Mouse (Mus musculus) activated CD4-positive, CD25-positive, alpha-beta regulatory T cell, adult 4 months (primary cell): ENCODE data around the gene Camk1d. TPM values are rescaled to one million over a fixed set of nuclear protein-coding genes. Genes with fewer than 3 reads are reported as not detected.

ENCODE experiments used
- ATAC-seq: one replicate; pipeline ENCODE4 v1.8.0; 2017
- polyA plus RNA-seq, 2 experiments: library from polyadenylated mRNA; unstranded; fragments of 100-300 nt; shearing (Covaris generic); gene quantifications; one replicate each; pipeline ENCODE4 v1.2.1; 2017

The Camk1d gene
- 10 to 100 TPM in 1 of 2 experiments, 1 to 10 TPM in 1; 8.3 to 10.5 TPM for polyA plus RNA-seq

DNA sequence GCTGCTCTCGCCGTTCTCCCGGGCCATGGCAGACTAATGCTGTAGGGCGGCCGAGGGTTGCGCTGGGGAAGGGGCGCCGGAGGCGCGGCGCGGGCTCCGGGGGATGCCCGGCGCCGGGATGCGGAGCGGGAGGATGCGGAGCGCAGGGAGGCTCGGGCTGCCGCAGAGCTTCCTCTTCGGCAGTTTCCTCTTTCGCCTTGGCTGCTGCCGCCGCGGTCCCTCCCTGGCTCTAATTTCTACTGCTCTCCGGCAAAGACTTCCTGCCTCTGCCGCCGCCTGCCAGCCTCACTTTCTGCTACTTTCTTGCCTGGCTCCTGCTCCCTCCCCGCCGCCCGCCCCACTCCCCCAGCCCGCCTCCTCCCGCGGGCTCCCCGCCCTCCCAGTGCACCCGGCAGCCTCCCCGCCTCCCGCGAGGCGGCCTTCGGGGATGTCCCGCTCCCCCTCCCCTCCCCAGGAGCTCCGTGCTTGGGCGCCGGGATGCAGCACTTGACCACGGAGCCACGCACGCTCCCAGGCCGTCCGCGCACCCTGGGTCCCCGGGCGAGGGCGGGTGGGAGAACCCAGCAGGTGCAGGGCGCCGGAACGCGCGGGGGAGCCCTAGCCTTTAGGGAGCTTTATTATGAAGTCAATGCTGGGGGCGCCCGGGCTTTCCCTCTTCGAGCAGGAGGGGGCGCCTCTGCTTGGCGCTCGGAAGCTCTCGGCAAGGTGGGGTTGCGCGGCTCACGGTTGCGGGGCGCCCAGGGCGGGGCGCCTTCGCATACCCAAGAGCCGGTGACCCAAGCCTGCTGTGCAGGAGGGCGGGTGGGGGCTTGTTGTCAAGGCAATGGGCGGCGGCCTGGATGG, at the start of gene Camk1d:
TSS of gene Camk1d (minus strand) at position 305 of the 843 bp plus-strand sequence.
- ATAC-seq: peak; percentile 67

DNA sequence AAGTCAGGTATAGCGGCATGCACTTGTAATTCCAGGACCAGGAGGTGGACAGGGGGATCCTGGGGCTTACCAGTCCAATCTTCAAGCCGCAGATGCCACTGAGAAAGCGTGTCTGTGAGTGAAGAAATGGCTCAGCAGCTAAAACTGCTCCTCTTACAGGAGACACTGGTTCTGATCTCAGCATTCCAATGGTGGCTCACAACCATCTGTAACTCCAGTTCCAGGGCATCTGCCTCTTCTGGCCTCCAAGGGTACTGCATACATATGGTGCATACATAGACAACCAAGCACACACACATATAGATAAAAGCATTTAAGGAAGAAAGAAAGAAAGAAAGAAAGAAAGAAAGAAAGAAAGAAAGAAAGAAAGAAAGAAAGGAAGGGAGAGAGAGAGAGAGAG, 47.7 kb upstream of the Camk1d start:
- ATAC-seq: no peak

DNA sequence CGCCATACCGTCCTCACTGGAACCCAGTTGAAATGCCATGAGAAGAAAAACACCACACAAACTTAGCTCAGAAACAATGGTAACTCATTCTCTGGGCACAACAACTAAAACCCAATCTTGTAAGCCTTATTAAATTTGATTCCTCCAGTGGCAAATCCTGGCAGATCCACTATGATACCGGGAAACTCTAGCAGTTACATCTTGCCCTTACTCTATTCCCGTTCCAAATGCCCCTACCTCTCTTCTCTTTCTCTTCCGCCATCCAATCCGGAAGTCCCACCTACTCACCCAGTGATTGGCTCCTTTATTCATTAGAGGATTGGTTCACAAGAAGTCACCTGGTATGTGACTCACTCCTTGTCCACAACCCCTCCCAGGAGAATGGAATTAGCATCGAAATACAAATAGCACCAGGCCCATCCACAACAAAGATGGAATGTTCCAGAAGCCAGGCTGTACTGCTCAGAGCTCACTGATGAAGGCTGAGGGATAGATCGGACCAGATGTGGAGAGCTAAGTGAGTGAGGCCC, 46.2 kb upstream of the Camk1d start:
- no peak for ATAC-seq

DNA sequence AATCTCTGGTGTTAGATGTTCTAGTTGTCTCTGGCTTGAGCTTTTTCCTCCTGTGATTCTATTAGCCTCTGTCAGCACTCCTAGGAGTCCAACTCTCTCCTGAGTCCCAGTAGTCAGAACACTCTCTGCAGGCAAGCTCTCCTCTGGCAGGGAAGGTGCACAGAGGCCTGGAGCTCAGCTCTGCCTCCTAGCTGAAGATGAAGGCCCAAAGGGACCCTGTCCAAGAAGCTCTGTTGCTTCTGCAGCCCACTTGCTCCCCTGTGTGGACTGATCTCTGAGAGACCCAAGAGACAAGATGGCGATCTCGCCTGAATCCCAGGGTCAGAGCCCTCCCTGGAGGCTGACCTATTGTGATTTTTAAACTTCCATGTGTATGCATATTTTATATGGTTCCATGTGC, 44.3 kb upstream of the Camk1d start:
- no peak for ATAC-seq

DNA sequence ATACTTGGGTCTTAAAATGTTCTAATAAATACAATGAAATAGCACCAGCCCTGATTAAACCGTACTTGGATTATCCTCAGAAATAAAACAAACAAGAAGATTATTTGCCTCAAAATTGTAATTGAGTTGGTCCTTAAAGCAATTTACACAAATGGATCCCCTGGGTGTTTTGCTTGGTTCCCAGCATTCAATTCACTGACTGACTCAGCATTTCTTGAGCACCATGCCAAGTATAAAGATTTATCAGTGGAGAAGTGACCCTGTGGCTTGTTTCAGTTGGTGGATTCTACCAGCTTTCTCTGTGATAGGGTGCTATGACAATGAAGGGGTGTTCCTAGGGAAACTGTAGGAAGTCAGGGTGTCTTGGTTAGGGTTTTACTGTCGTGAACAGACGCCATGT, 36.6 kb upstream of the Camk1d start:
- ATAC-seq: no peak

DNA sequence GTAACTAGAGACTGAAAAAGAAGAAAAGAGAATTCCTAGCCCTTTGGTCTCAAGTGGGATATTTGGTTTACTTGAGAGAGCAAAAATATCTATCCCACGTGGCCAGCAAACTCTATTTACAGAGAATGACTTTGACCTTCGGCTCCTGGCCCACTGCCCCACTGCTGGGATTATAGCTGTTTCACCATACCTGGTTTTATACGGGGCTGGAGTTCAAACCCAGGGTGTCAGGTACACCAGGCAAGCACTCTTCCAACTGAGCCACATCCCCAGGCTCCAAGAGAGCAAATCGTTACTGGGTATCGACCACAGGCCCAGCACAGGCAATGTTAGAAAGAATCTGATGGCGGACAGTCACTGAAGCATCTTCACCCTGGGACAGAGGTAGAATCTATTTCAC, 34.9 kb upstream of the Camk1d start:
- no peak for ATAC-seq

DNA sequence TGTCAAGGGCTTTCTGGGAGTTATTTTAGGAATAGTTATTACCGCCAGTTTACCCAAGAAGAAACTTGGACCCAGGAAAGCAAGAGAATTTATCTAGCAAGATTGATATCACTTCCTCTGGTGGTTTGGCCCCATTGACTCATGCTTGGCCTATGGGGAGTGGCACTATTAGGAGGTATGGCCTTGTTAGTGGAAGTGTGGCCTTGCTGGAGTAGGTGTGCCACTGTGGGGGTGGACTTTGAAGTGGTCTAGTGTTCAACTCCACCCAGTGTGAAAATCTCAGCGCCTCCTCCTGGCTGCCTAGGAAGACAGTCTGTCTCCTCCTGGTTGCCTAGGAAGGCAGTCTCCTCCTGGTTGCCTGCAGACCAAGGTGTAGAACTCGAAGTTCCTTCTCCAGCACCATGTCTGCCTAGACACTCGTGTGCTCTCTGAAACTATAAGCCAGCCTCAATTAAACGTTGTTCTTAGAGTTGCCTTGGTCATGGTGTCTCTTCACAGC, 33.3 kb upstream of the Camk1d start:
- ATAC-seq: no peak

DNA sequence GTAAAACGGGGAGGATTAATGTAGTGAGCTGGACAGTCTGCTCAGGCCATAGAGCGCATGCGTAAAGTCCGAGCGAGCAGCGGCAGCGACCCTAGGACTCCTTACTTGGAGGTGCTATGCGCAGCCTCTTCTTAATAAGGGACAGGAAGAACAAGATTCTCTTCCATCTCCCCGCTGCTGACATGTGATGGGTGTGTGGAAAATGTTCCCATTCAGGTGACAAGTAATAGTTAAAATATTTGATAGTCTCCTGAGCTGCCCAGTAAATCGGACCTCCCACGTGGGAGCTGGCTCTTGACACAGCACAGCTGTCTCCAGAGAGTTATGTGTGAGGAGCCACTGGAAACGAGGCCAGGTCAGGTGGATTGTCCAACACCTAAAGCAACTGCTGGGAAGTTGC, 32.2 kb upstream of the Camk1d start:
- ATAC-seq: no peak

DNA sequence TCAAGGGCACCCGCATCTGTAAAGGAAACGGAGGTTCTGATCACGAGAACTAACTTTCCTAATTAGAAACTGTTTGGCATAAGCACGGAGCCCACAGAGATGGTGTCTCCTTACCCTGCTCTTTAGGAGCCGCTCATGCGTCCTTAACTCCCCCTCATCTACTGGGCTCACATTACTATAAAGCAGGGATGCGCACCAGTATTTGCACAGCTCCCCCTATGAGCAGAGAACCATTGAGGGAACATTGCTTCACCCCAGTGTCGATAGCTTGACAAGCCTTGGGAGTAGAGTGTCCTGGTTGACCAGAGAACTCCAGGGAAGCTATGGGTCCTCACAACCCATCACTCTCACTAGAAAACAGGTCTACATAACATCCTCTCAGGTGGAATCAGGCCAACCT, 29.6 kb upstream of the Camk1d start:
- no peak for ATAC-seq

DNA sequence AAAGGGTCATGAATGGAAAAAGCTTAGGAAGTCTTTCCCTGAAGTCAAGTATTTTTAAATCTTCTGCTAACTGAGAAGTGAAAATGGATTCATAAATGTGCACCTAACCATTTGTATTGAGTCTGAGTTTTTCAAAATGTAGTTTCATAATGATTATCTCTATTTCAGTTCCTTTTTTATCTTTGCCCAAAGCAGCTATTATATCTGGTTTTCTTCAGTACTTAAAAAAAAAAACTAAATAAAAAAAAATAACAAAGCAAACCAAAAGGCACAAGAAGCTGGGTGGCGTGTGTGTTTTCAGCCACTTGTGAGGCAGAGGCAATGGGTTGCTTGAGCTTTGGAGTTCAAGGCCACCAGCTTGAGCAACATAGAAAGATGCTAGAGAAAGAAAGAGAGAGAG, 26.6 kb upstream of the Camk1d start:
- no peak for ATAC-seq

DNA sequence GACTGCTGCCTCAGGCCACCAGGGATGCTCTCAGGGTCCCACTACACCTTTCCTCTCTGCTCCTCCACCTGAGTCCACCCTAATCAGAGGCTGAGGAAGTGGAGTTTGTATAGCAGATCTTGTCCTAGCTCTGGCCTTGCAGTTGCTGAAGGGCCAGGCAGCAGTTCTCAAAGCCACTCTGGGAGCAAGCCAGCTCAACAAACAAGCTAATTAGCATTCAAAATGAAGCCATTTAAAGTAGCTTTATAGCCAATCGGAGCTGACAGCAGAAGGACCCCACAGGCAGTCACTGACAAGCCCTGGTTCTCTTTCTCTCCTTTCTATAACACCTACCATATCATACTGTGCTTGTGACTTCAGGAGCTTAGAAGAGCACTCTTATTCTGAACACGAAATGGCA, 21.6 kb upstream of the Camk1d start:
- no peak for ATAC-seq

DNA sequence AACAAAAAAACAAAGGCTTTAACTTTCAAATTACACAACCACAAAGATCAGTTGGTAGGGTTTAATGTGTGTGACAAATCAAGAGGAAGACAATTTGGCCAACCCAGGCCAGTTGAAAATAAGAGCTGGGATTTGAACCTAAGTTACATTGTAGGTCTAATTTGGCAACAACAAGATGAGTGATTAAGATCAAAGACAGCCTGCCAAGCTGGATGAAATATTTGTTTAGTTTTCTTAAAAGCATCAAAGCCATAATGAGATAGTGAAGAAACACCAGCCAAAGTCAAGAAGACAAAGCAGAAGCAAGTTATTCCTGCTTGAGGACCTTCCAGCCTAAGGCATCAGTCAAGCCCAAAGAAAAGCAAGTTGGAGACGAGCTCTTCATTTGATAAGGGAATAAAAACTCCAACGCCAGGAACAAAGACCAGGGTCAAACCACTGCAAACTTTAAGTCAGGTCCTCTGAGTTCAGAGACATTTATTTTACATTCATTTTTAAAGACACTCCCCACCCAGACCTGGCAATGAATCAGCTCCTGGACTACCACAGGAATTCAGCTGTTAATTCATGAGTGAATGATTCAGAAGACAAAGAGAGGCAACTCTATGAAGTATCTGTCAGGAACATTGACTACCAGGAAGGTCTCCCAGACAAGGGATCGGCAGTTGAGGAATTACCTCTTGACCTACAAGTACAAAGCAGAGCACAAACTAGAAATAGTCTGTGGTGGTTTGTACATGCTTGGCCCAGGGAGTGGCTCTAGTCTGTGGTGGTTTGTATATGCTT, 19.2 kb upstream of the Camk1d start:
- no peak for ATAC-seq

DNA sequence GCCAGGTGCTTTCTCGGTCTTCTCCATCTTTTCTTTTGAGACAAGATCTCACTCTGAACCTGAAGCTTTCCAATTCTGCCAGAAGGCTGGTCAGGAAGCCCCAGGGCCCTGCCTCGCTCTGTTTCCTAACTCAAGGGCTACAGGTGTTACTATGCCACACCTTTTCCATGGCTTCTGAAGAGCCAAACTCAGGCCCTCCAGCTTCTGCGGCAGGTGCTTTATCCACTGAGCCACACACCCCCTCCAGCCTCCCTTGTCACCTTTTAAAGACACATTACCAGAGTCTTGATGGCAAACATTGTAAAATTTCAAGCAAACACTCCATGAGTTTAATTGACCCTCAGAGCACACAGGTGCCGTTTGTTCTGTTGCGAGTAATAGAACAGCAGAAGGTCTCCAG, 17.7 kb upstream of the Camk1d start:
- no peak for ATAC-seq

DNA sequence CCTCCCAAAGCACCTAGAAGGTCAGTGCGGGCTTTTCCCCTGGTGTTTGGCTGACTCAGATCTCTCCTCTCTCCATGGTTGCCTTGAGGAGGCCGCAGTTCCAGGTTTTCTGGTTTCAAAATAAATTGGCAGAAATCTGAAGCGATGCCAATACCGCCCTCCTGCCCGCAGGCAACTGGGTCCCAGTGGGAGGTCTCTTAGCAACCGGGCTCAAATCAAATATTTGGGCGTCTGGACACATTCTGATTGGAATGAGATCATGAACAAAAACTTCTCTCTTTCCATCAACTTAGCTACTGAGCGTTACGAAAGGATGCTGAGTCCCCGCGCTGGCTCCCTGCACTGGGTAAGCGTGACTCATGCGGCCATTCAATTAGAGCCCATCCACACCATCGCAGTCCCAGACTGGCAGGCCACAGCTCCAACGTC, 16.1 kb upstream of the Camk1d start:
- ATAC-seq: no peak

DNA sequence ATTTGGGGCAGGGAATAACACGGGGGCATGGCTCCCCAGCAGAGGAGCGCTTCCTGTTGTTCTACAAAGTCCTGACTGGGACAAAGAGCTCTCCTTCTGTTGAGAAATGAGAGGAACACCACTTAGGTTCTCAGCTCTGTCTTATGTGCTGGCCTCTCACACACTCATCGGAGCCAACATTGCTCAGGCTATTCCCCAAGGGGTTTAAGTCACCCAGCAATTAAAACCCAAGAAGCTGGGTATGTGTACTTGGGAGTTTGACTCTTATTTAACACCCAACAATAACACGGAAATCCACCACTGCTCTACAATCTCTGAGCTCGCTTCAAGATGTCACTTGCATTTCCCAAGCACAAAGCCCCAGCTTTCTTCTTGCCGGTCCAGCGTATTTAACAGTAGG, 15.6 kb upstream of the Camk1d start:
- ATAC-seq: no peak

DNA sequence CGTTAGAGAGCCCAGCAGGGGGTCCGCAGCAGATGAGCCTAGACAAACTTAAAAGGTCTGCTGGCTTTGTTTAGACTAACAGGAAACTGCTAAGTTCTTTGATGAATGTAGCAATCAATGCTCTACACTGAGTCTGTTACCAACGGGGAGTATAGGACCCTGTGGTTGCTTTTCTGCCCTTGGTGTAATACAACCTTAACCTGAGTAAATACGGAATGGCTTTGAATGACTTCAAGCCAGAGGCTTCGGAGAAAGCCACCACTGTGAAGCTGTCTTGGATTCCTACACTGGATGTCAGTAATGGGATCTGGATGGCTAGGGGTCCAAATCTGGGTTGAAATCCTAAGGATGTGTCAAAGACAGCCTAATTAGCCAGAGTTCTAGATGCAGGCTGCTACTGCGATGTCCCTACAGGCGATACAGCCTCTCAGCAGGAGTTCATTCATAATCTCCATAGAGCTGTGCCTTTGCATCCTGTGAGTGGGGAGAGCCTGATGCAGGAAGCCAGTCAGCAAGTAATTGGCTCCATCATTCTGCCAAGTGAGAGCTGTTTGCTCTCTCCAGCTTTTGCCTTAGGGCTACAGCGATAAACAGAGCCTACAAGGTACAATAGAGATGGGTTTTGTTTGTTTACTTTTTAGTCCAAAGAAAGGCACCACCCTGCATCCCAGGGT, 10.8 kb upstream of the Camk1d start:
- ATAC-seq: no peak

DNA sequence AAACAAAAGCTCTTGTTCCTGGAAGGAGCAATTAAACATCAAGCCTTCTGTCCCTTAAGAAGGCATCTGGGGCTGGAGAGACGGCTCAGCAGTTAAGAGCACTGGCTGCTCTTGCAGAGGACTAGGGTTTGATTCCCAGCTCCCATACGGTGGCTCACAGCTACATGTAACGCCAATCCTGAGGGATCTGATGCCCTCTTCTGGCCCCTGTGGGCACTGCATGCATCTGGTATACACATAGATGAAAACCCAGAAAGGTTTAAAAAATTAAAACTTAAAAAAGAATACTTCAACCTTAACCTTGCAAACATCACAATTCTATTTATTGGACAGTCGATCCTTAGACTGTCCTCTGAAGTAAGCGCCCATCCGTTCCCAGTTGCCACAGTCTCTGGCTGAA, 3.4 kb upstream of the Camk1d start:
- no peak for ATAC-seq

DNA sequence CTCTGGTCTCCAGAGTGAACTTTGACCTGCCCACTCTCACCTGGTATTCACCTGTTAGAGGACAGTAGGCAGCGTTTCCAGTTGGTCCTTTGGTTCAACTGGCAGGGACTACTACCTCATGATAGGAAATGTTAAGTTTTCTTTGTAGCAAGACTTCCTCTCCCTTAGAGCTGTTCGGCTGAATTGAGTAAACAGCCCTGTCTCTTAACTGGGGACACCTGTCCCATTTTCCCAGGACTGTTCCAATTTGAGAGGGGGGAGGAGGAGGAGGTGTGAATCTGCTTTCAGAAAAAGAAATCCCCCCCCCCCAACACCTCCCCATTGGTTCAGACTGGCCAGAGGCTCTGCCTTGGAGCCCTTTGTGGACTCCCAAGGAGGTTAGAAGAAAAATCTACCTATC, 1.2 kb upstream of the Camk1d start:
- no peak for ATAC-seq

DNA sequence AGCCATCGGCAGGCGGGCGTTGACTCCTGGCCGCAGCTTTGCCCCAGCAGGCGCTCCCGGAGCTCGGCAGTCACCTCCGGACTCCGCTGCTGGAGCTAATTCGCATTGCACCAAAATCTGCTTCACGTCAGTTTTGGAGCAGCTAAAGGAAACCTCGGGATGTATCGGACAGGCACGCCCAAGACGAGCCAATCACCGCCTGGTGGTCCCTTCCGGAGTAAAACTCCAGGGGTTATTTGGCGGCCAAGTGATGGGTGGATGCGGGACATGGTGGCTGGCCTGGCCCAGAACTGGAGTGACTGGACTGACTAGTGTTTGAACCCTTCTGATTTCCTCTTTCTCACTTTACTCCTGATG, 717 bp upstream of the Camk1d start:
- ATAC-seq: no peak

DNA sequence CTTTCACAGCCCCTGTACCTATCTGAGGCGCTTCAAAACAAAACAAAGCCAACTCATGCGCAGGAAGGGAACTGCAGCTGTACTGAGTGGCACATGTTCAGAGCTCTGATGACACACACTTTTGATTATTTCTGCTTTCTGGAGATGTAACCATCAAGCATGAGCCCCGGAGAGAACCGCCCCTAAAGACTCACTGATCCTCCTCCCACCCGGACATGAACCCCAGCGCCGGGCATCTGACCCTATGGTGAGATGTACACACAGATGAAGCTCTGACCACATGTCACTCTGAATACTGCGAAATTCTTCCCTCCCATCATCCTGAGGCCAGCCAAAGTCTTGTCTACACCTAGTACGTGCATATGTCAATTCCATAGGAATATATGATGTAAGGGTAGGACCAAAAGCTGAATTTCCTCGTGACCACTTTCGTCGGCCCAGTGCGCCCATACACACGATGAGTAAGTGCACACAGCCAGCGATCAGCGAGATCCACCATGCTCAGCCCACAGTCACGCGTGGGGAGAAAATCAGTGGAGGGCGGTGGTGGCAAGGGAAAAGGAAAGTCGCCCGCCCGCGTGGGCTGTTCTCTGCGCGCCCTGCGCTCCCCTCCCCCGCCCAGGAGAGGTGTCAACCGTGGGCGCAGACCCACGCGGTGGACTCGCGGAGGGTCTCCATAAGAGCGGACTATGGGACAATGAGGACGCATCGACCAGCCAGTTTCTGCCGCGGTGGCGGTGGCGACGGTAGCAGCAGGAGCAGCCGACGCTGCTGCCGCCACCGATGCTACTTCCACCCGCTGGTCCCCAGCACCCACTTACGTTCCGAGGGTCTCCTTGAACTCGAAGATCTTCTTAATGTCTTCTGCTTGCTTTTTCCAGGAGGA, 747 bp downstream of the Camk1d start:
- ATAC-seq: peak; percentile 47

DNA sequence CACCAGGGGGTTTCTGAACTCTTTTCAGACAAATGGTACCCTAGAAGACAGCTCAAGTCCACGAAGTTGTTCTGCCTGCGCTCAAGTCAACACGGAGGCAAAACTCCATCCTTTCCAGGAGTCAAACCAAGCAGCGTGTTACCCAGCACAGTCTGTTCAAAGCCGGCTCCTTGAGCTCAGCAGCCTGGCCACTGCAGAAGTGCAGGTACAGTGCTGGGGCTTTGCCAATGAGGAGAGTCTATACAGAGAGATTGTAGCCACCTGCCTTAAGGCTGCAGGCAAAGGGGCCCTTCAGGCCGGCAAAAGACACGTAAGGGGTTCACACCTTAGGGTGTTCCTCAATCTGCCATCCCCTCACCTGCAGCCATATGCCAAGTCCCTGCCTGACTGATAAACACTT, 2.1 kb downstream of the Camk1d start:
- ATAC-seq: no peak

DNA sequence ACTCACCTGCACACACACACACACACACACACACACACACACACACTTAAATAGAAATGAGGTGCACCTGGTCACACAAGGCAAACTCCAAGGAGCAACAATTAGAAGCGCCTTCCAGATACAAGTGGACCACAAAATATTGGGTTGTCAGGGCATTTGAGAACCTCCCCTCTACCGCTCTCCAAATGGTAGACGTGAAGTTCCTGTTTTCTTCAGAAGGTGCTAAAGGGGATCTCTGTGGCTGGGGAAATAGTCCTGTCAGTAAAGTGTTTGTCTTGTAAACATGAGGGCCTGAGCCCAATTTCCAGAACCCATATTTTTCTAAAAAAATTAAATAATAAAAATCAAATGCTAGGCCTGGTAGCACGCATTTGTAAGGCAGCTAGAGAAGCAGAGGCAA, 4.4 kb downstream of the Camk1d start:
- no peak for ATAC-seq
